42 mouse cellular contexts compared by ENCODE assay signal in the genomic region with DNA sequence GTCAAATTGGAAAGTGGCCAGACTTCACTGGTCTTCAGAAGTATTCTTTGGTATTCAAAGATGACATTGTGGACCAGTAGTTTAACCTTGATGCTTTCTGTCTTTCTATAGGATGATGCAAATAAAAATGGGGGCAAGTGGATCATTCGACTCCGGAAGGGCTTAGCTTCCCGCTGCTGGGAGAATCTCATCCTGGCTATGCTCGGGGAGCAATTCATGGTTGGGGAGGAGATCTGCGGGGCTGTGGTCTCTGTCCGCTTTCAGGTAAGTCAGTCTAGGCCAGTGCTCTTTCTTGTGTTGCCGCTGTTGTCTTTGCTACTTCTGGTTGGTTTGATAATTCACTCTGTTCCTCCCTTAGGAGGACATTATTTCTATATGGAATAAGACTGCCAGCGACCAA. TPM values are rescaled to one million over a fixed set of nuclear protein-coding genes. Genes with fewer than 3 reads are reported as not detected.
"Had no signal": no experiment of that assay in that cellular context is flagged by ENCODE, and none has a peak within 500 bp of the region (broad histone marks: within the 10 kb centered on the region; RNA-seq: fewer than 3 reads in every experiment).

No protein-coding gene starts in this region.

- H3K9me3 ChIP-seq: heart, embryonic 10.5 days; heart, embryonic 12.5 days; hindbrain, embryonic 10.5 days; hindbrain, embryonic 12.5 days; intestine, embryonic 15.5 days; limb, embryonic 10.5 days; limb, embryonic 12.5 days; liver, embryonic 13.5 days; liver, embryonic 15.5 days had no signal

- H3K4me3 ChIP-seq: gastrocnemius, adult 2 months; heart, embryonic 10.5 days; heart, embryonic 12.5 days; hindbrain, embryonic 10.5 days; hindbrain, embryonic 12.5 days; intestine, embryonic 15.5 days; layer of hippocampus, adult 2 months; limb, embryonic 10.5 days; limb, embryonic 12.5 days; liver, embryonic 13.5 days; liver, embryonic 15.5 days had no signal

- H3K27ac ChIP-seq: heart, embryonic 10.5 days; hindbrain, embryonic 10.5 days; hindbrain, embryonic 12.5 days; hindbrain, embryonic 14.5 days; intestine, embryonic 15.5 days; layer of hippocampus, adult 2 months; limb, embryonic 10.5 days; limb, embryonic 12.5 days; liver, embryonic 13.5 days; liver, embryonic 15.5 days had no signal

- H3K4me1 ChIP-seq: heart, embryonic 10.5 days; heart, embryonic 12.5 days; hindbrain, embryonic 10.5 days; hindbrain, embryonic 12.5 days; intestine, embryonic 15.5 days; limb, embryonic 10.5 days; limb, embryonic 12.5 days; liver, embryonic 13.5 days had no signal

- DNase-seq: gastrocnemius, adult 2 months; gastrocnemius, postnatal 10 days; gastrocnemius, postnatal 25 days; heart, adult 18-20 months; heart, postnatal 10 days; heart, postnatal 4 days; kidney, adult 18-20 months; kidney, adult 8-10 months; kidney, postnatal 10 days; kidney, postnatal 25 days; kidney, postnatal 4 days; layer of hippocampus, postnatal 36 days; liver; liver, embryonic 13.5 days; liver, postnatal 0 days had no signal

- H3K27me3 ChIP-seq: heart, embryonic 12.5 days; hindbrain, embryonic 12.5 days; intestine, embryonic 15.5 days; limb, embryonic 12.5 days; liver, embryonic 13.5 days; liver, embryonic 15.5 days had no signal

- H3K9ac ChIP-seq: heart, embryonic 12.5 days; hindbrain, embryonic 12.5 days; hindbrain, embryonic 14.5 days; intestine, embryonic 15.5 days; limb, embryonic 12.5 days; liver, embryonic 13.5 days; liver, embryonic 15.5 days; liver, postnatal 0 days had no signal

RNA-seq across cellular contexts. Expression of gene Chrng, which starts 21.3 kb away (rescaled TPM):
- total RNA-seq: gastrocnemius, adult 2 months; heart, adult 18-20 months; heart, adult 8-10 months; heart, postnatal 10 days; heart, postnatal 25 days; layer of hippocampus, adult 2 months; layer of hippocampus, postnatal 10 days; layer of hippocampus, postnatal 36 days; left cerebral cortex, adult 18-20 months; left cerebral cortex, adult 8-10 months; left cerebral cortex, postnatal 10 days; left cerebral cortex, postnatal 36 days had no signal
- polyA plus RNA-seq: hindbrain, embryonic 14.5 days; hindbrain, embryonic 16.5 days; intestine, postnatal 0 days; liver, postnatal 0 days had no signal

RNA-seq across cellular contexts. Expression of gene Chrnd, which starts 35.3 kb away (rescaled TPM):
- total RNA-seq: granulocyte monocyte progenitor cell, adult 5-6 weeks; heart, adult 18-20 months; heart, adult 8-10 months; heart, postnatal 10 days; heart, postnatal 25 days; heart, postnatal 4 days; layer of hippocampus, adult 2 months; layer of hippocampus, postnatal 10 days; layer of hippocampus, postnatal 36 days; left cerebral cortex, adult 18-20 months; left cerebral cortex, adult 8-10 months; left cerebral cortex, postnatal 10 days; left cerebral cortex, postnatal 36 days had no signal
- polyA plus RNA-seq: heart, embryonic 12.5 days; heart, embryonic 14.5 days; hindbrain, embryonic 10.5 days; hindbrain, embryonic 14.5 days; hindbrain, embryonic 16.5 days; inflammation-experienced regulatory T-cells, adult 6 months; intestine, embryonic 15.5 days; intestine, postnatal 0 days; liver, embryonic 11.5 days; liver, postnatal 0 days had no signal

RNA-seq across cellular contexts. Expression of gene Efhd1, which starts 38.4 kb away (rescaled TPM):
- polyA plus RNA-seq: heart, embryonic 14.5 days; inflammation-experienced regulatory T-cells, adult 6 months; liver, embryonic 11.5 days had no signal

RNA-seq across cellular contexts. Expression of gene Prss56, which starts 42.6 kb away (rescaled TPM):
- total RNA-seq: gastrocnemius, adult 2 months; gastrocnemius, postnatal 10 days; gastrocnemius, postnatal 25 days; gastrocnemius, postnatal 4 days; granulocyte monocyte progenitor cell, adult 5-6 weeks; heart, adult 18-20 months; heart, adult 8-10 months; heart, postnatal 10 days; heart, postnatal 25 days; heart, postnatal 4 days had no signal
- polyA plus RNA-seq: heart, embryonic 10.5 days; heart, embryonic 12.5 days; heart, embryonic 16.5 days; inflammation-experienced regulatory T-cells, adult 6 months; intestine, embryonic 15.5 days; intestine, postnatal 0 days; kidney, embryonic 14.5 days; kidney, embryonic 16.5 days; limb, embryonic 10.5 days; limb, embryonic 12.5 days; liver, embryonic 11.5 days; liver, embryonic 13.5 days; liver, embryonic 15.5 days; liver, postnatal 0 days had no signal
